ENCODE assay signal across 18 mouse cellular contexts in the genomic region with DNA sequence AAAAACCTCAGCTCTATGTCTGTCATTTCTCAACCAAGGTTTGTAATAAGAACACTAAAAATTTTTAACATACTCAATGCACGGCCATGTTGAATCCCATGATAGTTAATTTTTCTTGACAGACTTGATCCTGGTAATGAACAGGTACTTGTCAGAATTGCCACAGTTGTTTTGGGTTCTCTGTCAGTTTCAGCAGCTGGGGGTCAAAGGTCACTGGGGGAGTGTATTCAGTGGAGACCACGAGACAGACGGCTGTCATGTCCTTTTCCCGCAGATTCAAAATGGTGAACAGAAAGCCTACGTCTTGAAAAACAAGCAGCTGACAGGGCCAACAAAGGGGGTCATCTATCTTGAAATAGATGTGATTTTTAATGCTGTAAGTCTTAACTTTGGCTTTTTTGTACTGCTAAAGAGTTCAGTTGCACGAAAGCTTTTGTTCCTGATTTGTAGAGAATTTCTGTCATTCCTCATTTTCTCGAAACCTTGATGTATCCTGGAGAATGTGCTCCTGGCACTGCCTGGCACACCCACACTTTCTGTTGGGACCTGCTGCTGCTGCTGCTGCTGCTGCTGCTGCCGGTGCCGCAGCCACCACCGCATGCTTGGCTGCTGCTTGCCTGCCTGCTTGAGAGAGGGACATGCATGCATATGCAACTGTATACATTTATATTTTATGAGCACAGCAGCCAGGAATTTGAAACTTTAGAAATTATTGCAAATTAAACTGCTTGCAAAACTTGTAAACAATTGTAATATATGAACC.
DNase-seq lines count a peak whose midpoint lies in the region; ATAC-seq and TF ChIP-seq lines count a peak whose summit lies in the region.
"Had no signal": no experiment of that assay in that cellular context is flagged by ENCODE, and none has a peak within 500 bp of the region (broad histone marks: within the 10 kb centered on the region; RNA-seq: fewer than 3 reads in every experiment).

No protein-coding gene starts in this region.

- no peak overlapping the region for H3K4me3 ChIP-seq in embryonic facial prominence, embryonic 11.5 days (ENCODE audit: low read depth, low read length)
- H3K4me3 ChIP-seq in hindbrain, embryonic 14.5 days (replicated peaks; ENCODE audit: low read length), result no peak overlapping the region
- no peak overlapping the region for H3K4me3 ChIP-seq in neural tube, embryonic 11.5 days (ENCODE audit: low read depth, low read length)
- H3K4me3 ChIP-seq: erythroblast, embryonic 14.5 days; heart, embryonic 10.5 days; limb, embryonic 12.5 days; neural tube, embryonic 13.5 days had no signal

- peak; percentile 71 for DNase-seq in brain, embryonic 14.5 days (ENCODE audit: low read depth)
- peak; percentile 57 for DNase-seq in embryonic facial prominence, embryonic 11.5 days (ENCODE audit: low spot score)
- DNase-seq in hindbrain, embryonic 14.5 days (ENCODE audit: low spot score), result no peak
- DNase-seq in neural tube, embryonic 11.5 days (ENCODE audit: low spot score), result peak; percentile 26
- DNase-seq in left cerebral cortex, postnatal 25 days (ENCODE audit: low spot score in 2 of 2), result no peak
- no peak for DNase-seq in B cell, adult 2 months
- DNase-seq: cerebellum, postnatal 36 days; gastrocnemius, postnatal 10 days; heart, postnatal 36 days; kidney, adult 9 months; lung, adult 18-20 months; right cerebral cortex, postnatal 25 days; thymus, postnatal 25 days had no signal

- intact Hi-C loops in left cerebral cortex, postnatal 25 days (cut with DNase I), result no loop called here

- H3K27ac ChIP-seq in embryonic facial prominence, embryonic 11.5 days (replicated peaks; ENCODE audit: low read depth, low read length), result no peak overlapping the region
- H3K27ac ChIP-seq in hindbrain, embryonic 14.5 days, result no peak overlapping the region
- no peak overlapping the region for H3K27ac ChIP-seq in neural tube, embryonic 11.5 days (ENCODE audit: low read depth, low read length)
- H3K27ac ChIP-seq: heart, embryonic 10.5 days; limb, embryonic 12.5 days; neural tube, embryonic 13.5 days had no signal

- H3K36me3 ChIP-seq in embryonic facial prominence, embryonic 11.5 days (replicated peaks; ENCODE audit: control insufficient read depth, insufficient read depth, low read depth, low read length), result no peaks in the 10 kb centered on the region
- H3K36me3 ChIP-seq in hindbrain, embryonic 14.5 days (replicated peaks; ENCODE audit: control insufficient read depth, insufficient read depth), result no peaks in the 10 kb centered on the region
- H3K36me3 ChIP-seq in neural tube, embryonic 11.5 days (ENCODE audit: control insufficient read depth, insufficient read depth, low read length), result no peaks in the 10 kb centered on the region
- H3K36me3 ChIP-seq: heart, embryonic 10.5 days; limb, embryonic 12.5 days; neural tube, embryonic 13.5 days had no signal

- no peaks in the 10 kb centered on the region for H3K9me3 ChIP-seq in embryonic facial prominence, embryonic 11.5 days (replicated peaks; ENCODE audit: control insufficient read depth, low read length)
- H3K9me3 ChIP-seq in hindbrain, embryonic 14.5 days (ENCODE audit: control insufficient read depth, low read length), result no peaks in the 10 kb centered on the region
- H3K9me3 ChIP-seq in neural tube, embryonic 11.5 days (ENCODE audit: control insufficient read depth, low read length), result no peaks in the 10 kb centered on the region
- H3K9me3 ChIP-seq: heart, embryonic 10.5 days; limb, embryonic 12.5 days; neural tube, embryonic 13.5 days had no signal

- H3K9ac ChIP-seq in embryonic facial prominence, embryonic 11.5 days (replicated peaks; ENCODE audit: low read length), result no peak overlapping the region
- no peak overlapping the region for H3K9ac ChIP-seq in hindbrain, embryonic 14.5 days
- no peak overlapping the region for H3K9ac ChIP-seq in neural tube, embryonic 11.5 days (ENCODE audit: low read length)
- H3K9ac ChIP-seq: limb, embryonic 12.5 days; neural tube, embryonic 13.5 days had no signal

- no peak for TF ChIP-seq POLR2A in brain, embryonic 14.5 days (IDR thresholded peaks at IDR 0.05; ENCODE audit: borderline replicate concordance, extremely low read depth, insufficient read depth, insufficient read length, poor library complexity, severe bottlenecking)

- ATAC-seq in embryonic facial prominence, embryonic 11.5 days (replicated peaks; ENCODE audit: insufficient number of reproducible peaks, low FRiP score, low TSS enrichment, low read depth), result 0 out of 2 replicates have a peak, but pooled peaks have one; percentile 34
- ATAC-seq in hindbrain, embryonic 14.5 days (ENCODE audit: low FRiP score), result peak; percentile 66; the same call in 1 of the 2 replicates
- no peak; the same call in 1 of the 2 replicates for ATAC-seq in neural tube, embryonic 11.5 days (ENCODE audit: insufficient read depth, low FRiP score, low TSS enrichment)
- no peak for ATAC-seq in megakaryocyte progenitor cell, adult 5-6 weeks (replicated peaks; ENCODE audit: poor library complexity)

- H3K27me3 ChIP-seq in embryonic facial prominence, embryonic 11.5 days (ENCODE audit: control insufficient read depth, insufficient read depth, low read length), result no peaks in the 10 kb centered on the region
- no peaks in the 10 kb centered on the region; the same call in 1 of the 2 replicates for H3K27me3 ChIP-seq in hindbrain, embryonic 14.5 days (ENCODE audit: control insufficient read depth, insufficient read depth, low read length)
- no peaks in the 10 kb centered on the region for H3K27me3 ChIP-seq in neural tube, embryonic 11.5 days (ENCODE audit: control insufficient read depth, insufficient read depth, low read length)
- H3K27me3 ChIP-seq: limb, embryonic 12.5 days; neural tube, embryonic 13.5 days had no signal

- no peak for TF ChIP-seq CTCF in brain, embryonic 14.5 days (IDR thresholded peaks at IDR 0.05; ENCODE audit: borderline replicate concordance, extremely low read depth, insufficient read depth, insufficient read length)

- H3K4me2 ChIP-seq in embryonic facial prominence, embryonic 11.5 days (ENCODE audit: low read depth, low read length), result no peak overlapping the region
- H3K4me2 ChIP-seq in hindbrain, embryonic 14.5 days (replicated peaks), result 0 out of 2 replicates have a peak overlapping the region, but pooled peaks have one; percentile 0
- no peak overlapping the region for H3K4me2 ChIP-seq in neural tube, embryonic 11.5 days (ENCODE audit: low read depth)
- H3K4me2 ChIP-seq: limb, embryonic 12.5 days; neural tube, embryonic 13.5 days had no signal

- WGBS in embryonic facial prominence, embryonic 11.5 days, result 31% methylated on average over 10 of the region's 10 CpGs
- WGBS in hindbrain, embryonic 14.5 days, result 21% methylated on average over 10 of the region's 10 CpGs
- 38% methylated on average over 10 of the region's 10 CpGs for WGBS in neural tube, embryonic 11.5 days

- H3K4me1 ChIP-seq in embryonic facial prominence, embryonic 11.5 days (ENCODE audit: control insufficient read depth, insufficient read depth, low read length), result no peaks in the 10 kb centered on the region; the same call in 1 of the 2 replicates
- H3K4me1 ChIP-seq in hindbrain, embryonic 14.5 days (replicated peaks; ENCODE audit: control insufficient read depth, insufficient read depth, low read length), result no peaks in the 10 kb centered on the region
- no peaks in the 10 kb centered on the region for H3K4me1 ChIP-seq in neural tube, embryonic 11.5 days (ENCODE audit: control insufficient read depth, insufficient read depth, low read length)
- H3K4me1 ChIP-seq: heart, embryonic 10.5 days; neural tube, embryonic 13.5 days had no signal

Comparison
In these comparisons a context has a peak if more than half of its experiments do, and no peak if none do; other contexts are left out.
1. DNase-seq: peak in brain, embryonic 14.5 days (single experiment), embryonic facial prominence, embryonic 11.5 days (single experiment) and neural tube, embryonic 11.5 days (single experiment); none in hindbrain, embryonic 14.5 days (single experiment), left cerebral cortex, postnatal 25 days (0 of 2) and B cell, adult 2 months (0 of 2).
2. ATAC-seq: peak in embryonic facial prominence, embryonic 11.5 days (single experiment) and hindbrain, embryonic 14.5 days (single experiment); none in neural tube, embryonic 11.5 days (single experiment) and megakaryocyte progenitor cell, adult 5-6 weeks (single experiment).